Mouse (Mus musculus): ENCODE measurements around the gene Tcl1b1. TPM values are rescaled to one million over a fixed set of nuclear protein-coding genes. Genes with fewer than 3 reads are reported as not detected.

Gene Tcl1b1
- polyA plus RNA-seq, 1 experiment from 2014 or later, result not detected

Other genes starting within 250 kb of the Tcl1b1 start
- gene Syne3, start 149.9 kb upstream of the Tcl1b1 start, polyA plus RNA-seq (2014; fragmentation: Nextera tagmentation; extraction: Ambion mirVana), result 0.24 and 0.51 TPM in 2 replicates
- 161 and 195 TPM in 2 replicates for gene Glrx5, start 127.0 kb upstream of the Tcl1b1 start, polyA plus RNA-seq (2014; fragmentation: Nextera tagmentation; extraction: Ambion mirVana)
- not detected in 2 replicates for gene Tcl1b2, start 13.7 kb upstream of the Tcl1b1 start, polyA plus RNA-seq (2014; fragmentation: Nextera tagmentation; extraction: Ambion mirVana)
- gene Tcl1b5, start 16.7 kb downstream of the Tcl1b1 start, polyA plus RNA-seq (2014; fragmentation: Nextera tagmentation; extraction: Ambion mirVana), result not detected in 2 replicates
- gene Tcl1b3, start 31.4 kb downstream of the Tcl1b1 start, polyA plus RNA-seq (2014; fragmentation: Nextera tagmentation; extraction: Ambion mirVana), result not detected in 2 replicates
- not detected in 2 replicates for gene Tcl1b4, start 42.3 kb downstream of the Tcl1b1 start, polyA plus RNA-seq (2014; fragmentation: Nextera tagmentation; extraction: Ambion mirVana)
- gene Tcl1, start 63.1 kb downstream of the Tcl1b1 start, polyA plus RNA-seq (2014; fragmentation: Nextera tagmentation; extraction: Ambion mirVana), result not detected in 2 replicates
- 0.09 and 0.10 TPM in 2 replicates for gene Tunar, start 174.2 kb downstream of the Tcl1b1 start, polyA plus RNA-seq (2014; fragmentation: Nextera tagmentation; extraction: Ambion mirVana)